Mouse (Mus musculus) megakaryocyte, embryonic 14.5 days (primary cell): ENCODE results near the gene Jam2.

Experiments used
- FLI1 ChIP-seq: IDR thresholded peaks from 2 replicates; pipeline ENCODE4 v1.6.1; 2012; ENCODE audit warnings: low read length, inconsistent platforms, mixed read lengths
- GATA1 ChIP-seq: IDR thresholded peaks from 3 replicates; pipeline ENCODE4 v1.6.1; 2012; ENCODE audit warnings: mixed read lengths, low read length, inconsistent platforms, borderline replicate concordance

GRCm38 (mm10) chr16:84810254-84810653, 36.3 kb downstream of the Jam2 start:
- TF ChIP-seq GATA1 (no peak), FLI1 (no peak)
